Mouse (Mus musculus) midbrain, embryonic 15.5 days (tissue): Measurements from ENCODE around the gene Osbpl10. TPM values are rescaled to one million over a fixed set of nuclear protein-coding genes. Genes with fewer than 3 reads are reported as not detected.

Experiments
- ATAC-seq: fragments of 200-750 bp; cut with Nextera tagmentation; replicated peaks from 2 replicates; pipeline ENCODE4 v1.8.0; 2017; ENCODE audit warnings: moderate TSS enrichment
- H3K27ac ChIP-seq: fragments of 300-500 bp; sonication (generic); 2 replicates; pipeline ENCODE4 v1.5.1; 2015; ENCODE audit warnings: mild to moderate bottlenecking, inconsistent platforms
- H3K27me3 ChIP-seq: fragments of 300-500 bp; sonication (generic); replicated peaks from 2 replicates; pipeline ENCODE4 v1.6.1; 2015; ENCODE audit warnings: inconsistent platforms
- H3K36me3 ChIP-seq: fragments of 300-500 bp; sonication (generic); replicated peaks from 2 replicates; pipeline ENCODE4 v1.6.1; 2015; ENCODE audit warnings: inconsistent platforms
- H3K4me1 ChIP-seq: fragments of 300-500 bp; sonication (generic); 2 replicates; pipeline ENCODE4 v1.6.1; 2015; ENCODE audit warnings: inconsistent platforms
- H3K4me2 ChIP-seq: fragments of 300-500 bp; sonication (generic); 2 replicates; pipeline ENCODE4 v1.6.1; 2015; ENCODE audit warnings: inconsistent platforms, mild to moderate bottlenecking, moderate library complexity
- H3K4me3 ChIP-seq: fragments of 300-500 bp; sonication (generic); 2 replicates; pipeline ENCODE4 v1.5.1; 2015; ENCODE audit warnings: mild to moderate bottlenecking, inconsistent platforms
- H3K9ac ChIP-seq: fragments of 300-500 bp; sonication (generic); 2 replicates; pipeline ENCODE4 v1.6.1; 2015; ENCODE audit warnings: mild to moderate bottlenecking, inconsistent platforms
- H3K9me3 ChIP-seq: fragments of 300-500 bp; sonication (generic); 2 replicates; pipeline ENCODE4 v1.6.1; 2016; ENCODE audit warnings: inconsistent platforms
- WGBS: fragments of 180-500 bp; shearing (Covaris S2); methylation state at CpG from one replicate; pipeline ENCODE4 v1.1.7; 2015; ENCODE audit warnings: mixed read lengths; 5-methylcytosine and 5-hydroxymethylcytosine counted together
- polyA plus RNA-seq: library from polyadenylated mRNA; unstranded; fragments of >200 nt; fragmentation: Nextera tagmentation; extraction: Ambion mirVana; gene quantifications from 2 replicates; pipeline ENCODE4 v1.2.1, GENCODE M21; 2015

Osbpl10 gene
- polyA plus RNA-seq: 2.8 and 4.3 TPM in 2 replicates

DNA sequence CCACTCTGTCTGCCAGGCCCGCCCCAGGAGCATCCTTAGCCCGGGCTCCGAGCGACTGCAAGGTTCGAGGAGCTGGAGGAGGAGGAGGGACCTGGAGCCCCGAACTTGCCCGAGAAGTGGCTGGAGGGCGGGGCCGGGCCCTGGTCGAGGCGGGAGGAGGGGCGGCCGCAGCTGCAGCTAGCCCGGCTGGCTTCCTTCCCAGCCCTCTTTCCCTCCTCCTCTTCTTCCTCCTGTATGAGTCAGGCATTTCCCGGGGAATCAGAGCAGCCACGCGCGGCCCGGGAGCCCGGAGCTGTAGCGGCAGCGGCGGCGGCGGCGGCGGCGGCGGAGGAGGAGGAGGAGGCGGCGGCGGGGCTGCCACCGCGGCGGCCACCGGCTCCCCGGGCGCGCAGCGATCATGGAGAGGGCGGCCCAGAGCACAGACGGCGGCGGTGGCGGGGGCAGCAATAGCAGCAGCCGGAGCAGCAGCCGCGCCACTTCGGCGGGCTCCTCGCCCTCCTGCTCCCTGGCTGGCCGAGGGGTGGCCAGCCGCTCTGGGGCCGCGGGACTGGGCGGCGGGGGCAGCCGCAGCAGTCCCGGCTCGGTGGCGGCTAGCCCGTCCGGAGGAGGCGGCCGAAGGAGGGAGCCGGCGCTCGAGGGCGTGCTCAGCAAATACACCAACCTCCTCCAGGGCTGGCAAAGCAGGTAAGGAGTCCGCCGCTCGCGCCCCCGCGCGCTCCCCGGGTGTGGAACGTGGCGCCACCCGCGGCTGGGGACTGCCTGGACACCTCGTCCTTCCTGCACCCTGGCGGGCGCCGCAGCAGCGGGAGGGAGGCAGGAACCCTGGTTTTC, at the start of gene Osbpl10:
TSS of gene Osbpl10 (plus strand) at position 289 of the 831 bp plus-strand sequence.
- peaks cover 15% of the 10 kb centered on the region for H3K4me1 ChIP-seq
- peak within 1 kb of the TSS; percentile 59 for H3K4me3 ChIP-seq
- peak within 1 kb of the TSS; percentile 86 for H3K27ac ChIP-seq
- WGBS: under 1% methylated on average over 80 of the region's 86 CpGs
- H3K9ac ChIP-seq: peak within 1 kb of the TSS; percentile 72
- H3K27me3 ChIP-seq: 0 out of 2 replicates have a peak, but pooled peaks cover 3% of the 10 kb centered on the region
- H3K4me2 ChIP-seq: peak within 1 kb of the TSS; percentile 79
- ATAC-seq: peak; percentile 88
- H3K36me3 ChIP-seq: no peaks in the 10 kb centered on the region
- H3K9me3 ChIP-seq: no peaks in the 10 kb centered on the region

GRCm38 (mm10) chr9:114930464-114931090, 47.8 kb upstream of the Osbpl10 start:
- ATAC-seq: no peak
- H3K27me3 ChIP-seq: no peaks in the 10 kb centered on the region

GRCm38 (mm10) chr9:114932607-114933006, 45.8 kb upstream of the Osbpl10 start:
- Histone ChIP-seq H3K9ac (peak overlapping the region; percentile 80), H3K9me3 (no peaks in the 10 kb centered on the region), H3K4me1 (peaks cover 21% of the 10 kb centered on the region), H3K36me3 (no peaks in the 10 kb centered on the region), H3K27ac (no peak overlapping the region), H3K4me3 (peak overlapping the region; percentile 90), H3K4me2 (peak overlapping the region; percentile 99), H3K27me3 (no peaks in the 10 kb centered on the region)
- ATAC-seq: no peak
- WGBS: 24% methylated on average over 13 of the region's 13 CpGs

More at GRCm38 (mm10) chr9:114930464-114931090, 47.8 kb upstream of the Osbpl10 start:
- Histone ChIP-seq H3K4me2 (no peak overlapping the region), H3K27ac (no peak overlapping the region), H3K9ac (no peak overlapping the region), H3K9me3 (no peaks in the 10 kb centered on the region), H3K4me1 (peaks cover 21% of the 10 kb centered on the region), H3K4me3 (no peak overlapping the region), H3K36me3 (no peaks in the 10 kb centered on the region)
- WGBS: 46% methylated on average over 9 of the region's 9 CpGs

DNA sequence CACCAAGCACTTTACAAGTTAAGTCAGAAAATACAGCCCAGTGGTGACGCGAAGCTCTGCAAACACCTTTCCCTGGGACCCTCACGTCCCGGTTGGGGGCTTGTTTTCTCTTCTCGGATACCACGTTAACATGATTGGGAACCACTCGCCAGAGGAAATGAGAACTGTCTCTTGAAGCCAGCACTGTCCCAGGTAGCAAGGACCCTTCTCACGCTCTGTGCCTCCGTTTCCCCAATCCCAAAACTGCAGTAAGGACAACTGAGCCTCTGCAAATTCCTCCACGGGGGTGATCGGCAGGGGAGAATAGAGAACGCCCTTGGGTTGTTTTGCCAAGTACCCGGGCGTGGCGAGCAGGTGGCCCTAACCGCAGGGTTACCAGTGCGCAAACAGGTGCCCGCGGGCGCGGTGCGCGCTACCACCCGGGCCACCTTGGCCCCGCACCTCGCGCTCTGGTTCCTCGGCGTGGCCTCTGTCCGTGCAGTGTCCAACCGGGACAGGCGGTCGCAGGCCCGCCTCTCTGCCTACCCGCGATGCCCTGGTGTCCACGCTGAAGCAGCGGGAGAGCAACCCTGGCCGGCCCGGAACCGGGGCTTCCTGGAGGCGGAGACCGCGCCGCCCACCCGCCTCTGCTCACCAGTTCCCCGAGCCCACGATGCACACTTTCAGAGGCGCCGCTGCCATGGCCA, 45.2 kb upstream of the Osbpl10 start:
- peak overlapping the region; percentile 99 for H3K4me2 ChIP-seq
- H3K27ac ChIP-seq: peak overlapping the region; percentile 79
- H3K9me3 ChIP-seq: no peaks in the 10 kb centered on the region
- peak; percentile 60 for ATAC-seq
- H3K27me3 ChIP-seq: no peaks in the 10 kb centered on the region
- H3K4me1 ChIP-seq: peaks cover 21% of the 10 kb centered on the region
- peak overlapping the region; percentile 90 for H3K4me3 ChIP-seq
- H3K9ac ChIP-seq: peak overlapping the region; percentile 80
- H3K36me3 ChIP-seq: no peaks in the 10 kb centered on the region
- WGBS: under 1% methylated on average over 50 of the region's 50 CpGs

- peak within 1 kb of the TSS; percentile 90 for H3K4me3 ChIP-seq
- H3K9ac ChIP-seq: peak within 1 kb of the TSS; percentile 80
- no peaks in the 10 kb centered on the region for H3K36me3 ChIP-seq
- peak within 1 kb of the TSS; percentile 99 for H3K4me2 ChIP-seq
- H3K27ac ChIP-seq: peak within 1 kb of the TSS; percentile 79
- ATAC-seq: peak; percentile 97
- WGBS: under 1% methylated on average over 30 of the region's 30 CpGs
- H3K27me3 ChIP-seq: no peaks in the 10 kb centered on the region
- H3K4me1 ChIP-seq: peaks cover 21% of the 10 kb centered on the region
- no peaks in the 10 kb centered on the region for H3K9me3 ChIP-seq
Observed at GRCm38 (mm10) chr9:114933723-114934171, 44.6 kb upstream of the Osbpl10 start, which contains the start of gene Gpd1l. TSS of gene Gpd1l (minus strand) at chr9:114933987.

- no peaks in the 10 kb centered on the region for H3K36me3 ChIP-seq
- peak overlapping the region; percentile 99 for H3K4me2 ChIP-seq
- no peaks in the 10 kb centered on the region for H3K27me3 ChIP-seq
- 0 out of 2 replicates have a peak, but pooled peaks have one; percentile 8 for ATAC-seq
- H3K27ac ChIP-seq: no peak overlapping the region
- H3K4me3 ChIP-seq: peak overlapping the region; percentile 90
- H3K9me3 ChIP-seq: no peaks in the 10 kb centered on the region
- peaks cover 21% of the 10 kb centered on the region for H3K4me1 ChIP-seq
- 0 out of 2 replicates have a peak overlapping the region, but pooled peaks have one; percentile 80 for H3K9ac ChIP-seq
- 67% methylated on average over 11 of the region's 11 CpGs for WGBS
Observed at GRCm38 (mm10) chr9:114934231-114934630, 44.1 kb upstream of the Osbpl10 start.

DNA sequence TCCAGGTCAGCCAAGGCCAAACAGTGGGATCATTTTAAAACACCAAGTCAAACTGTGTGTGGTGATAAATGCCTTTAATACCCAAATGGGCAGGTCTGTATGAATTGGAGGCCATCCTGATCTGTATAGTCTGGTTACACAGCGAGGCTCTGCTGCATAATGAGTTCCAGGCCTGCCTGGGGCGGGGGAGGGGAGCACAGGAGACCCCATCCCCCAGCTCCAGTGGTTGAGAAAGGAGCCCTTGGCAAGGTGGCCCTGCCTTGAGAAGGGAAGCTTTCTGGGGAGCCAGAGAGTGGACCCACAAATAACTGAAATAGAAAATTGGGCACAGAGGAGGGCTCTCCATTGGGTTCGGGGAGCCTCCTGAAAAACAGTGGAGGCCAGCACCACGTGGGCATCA, 43.0 kb upstream of the Osbpl10 start:
- no peaks in the 10 kb centered on the region for H3K9me3 ChIP-seq
- WGBS: 81% methylated on average over 4 of the region's 4 CpGs
- no peak for ATAC-seq

DNA sequence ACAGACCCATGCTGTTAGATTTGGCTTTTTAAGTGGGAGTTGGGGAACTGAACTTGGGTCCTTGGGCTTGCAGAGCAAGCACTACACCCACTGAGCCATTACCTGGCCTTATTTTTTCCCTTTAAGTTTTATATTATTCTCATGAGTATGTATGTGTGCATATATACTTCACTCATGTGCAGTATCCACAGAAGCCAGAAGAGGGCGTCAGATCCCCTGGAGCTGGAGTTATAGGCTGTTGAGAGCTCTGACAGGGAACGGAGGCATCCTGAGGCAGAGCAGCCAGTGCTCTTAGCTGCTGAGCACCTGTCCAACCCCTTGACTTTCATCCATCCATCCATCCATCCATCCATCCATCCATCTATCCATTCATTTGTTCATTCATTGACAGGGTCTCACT, 41.7 kb upstream of the Osbpl10 start:
- Histone ChIP-seq H3K4me3 (no peak overlapping the region), H3K9ac (no peak overlapping the region), H3K36me3 (no peaks in the 10 kb centered on the region), H3K4me1 (peaks cover 17% of the 10 kb centered on the region), H3K9me3 (no peaks in the 10 kb centered on the region), H3K27me3 (no peaks in the 10 kb centered on the region), H3K4me2 (no peak overlapping the region), H3K27ac (no peak overlapping the region)
- ATAC-seq: no peak
- 76% methylated on average over 2 of the region's 2 CpGs for WGBS

More for the DNA sequence above, 43.0 kb upstream of the Osbpl10 start:
- peaks cover 21% of the 10 kb centered on the region for H3K4me1 ChIP-seq
- no peak overlapping the region for H3K4me2 ChIP-seq
- no peak overlapping the region for H3K27ac ChIP-seq
- H3K27me3 ChIP-seq: no peaks in the 10 kb centered on the region
- no peaks in the 10 kb centered on the region for H3K36me3 ChIP-seq
- no peak overlapping the region for H3K9ac ChIP-seq
- H3K4me3 ChIP-seq: no peak overlapping the region

GRCm38 (mm10) chr9:114944642-114945041, 33.7 kb upstream of the Osbpl10 start:
- H3K4me3 ChIP-seq: no peak overlapping the region
- H3K27ac ChIP-seq: no peak overlapping the region
- no peaks in the 10 kb centered on the region for H3K36me3 ChIP-seq
- 88% methylated on average over 3 of the region's 3 CpGs for WGBS
- no peak for ATAC-seq
- H3K4me2 ChIP-seq: no peak overlapping the region
- H3K4me1 ChIP-seq: no peaks in the 10 kb centered on the region
- H3K9me3 ChIP-seq: no peaks in the 10 kb centered on the region
- no peak overlapping the region for H3K9ac ChIP-seq
- no peaks in the 10 kb centered on the region for H3K27me3 ChIP-seq

DNA sequence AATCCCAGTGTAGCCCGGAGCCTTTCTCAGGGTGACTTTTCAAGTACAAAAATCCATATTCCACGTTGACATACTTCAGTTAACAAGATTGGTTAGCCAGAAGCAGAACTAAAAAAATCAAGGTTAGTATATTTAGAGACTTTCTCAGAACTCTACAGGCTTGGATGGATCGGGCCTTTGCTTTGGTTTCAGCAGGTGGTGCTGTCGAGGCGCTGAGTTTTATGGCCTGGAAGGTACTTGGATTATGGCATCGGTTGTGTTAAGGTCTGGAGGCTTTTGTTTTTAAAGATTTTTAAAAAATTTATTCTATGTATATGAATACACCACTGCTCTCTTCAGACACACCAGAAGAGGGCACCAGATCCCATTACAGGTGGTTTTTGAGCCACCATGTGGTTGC, 32.8 kb upstream of the Osbpl10 start:
- Histone ChIP-seq H3K36me3 (no peaks in the 10 kb centered on the region), H3K4me1 (no peaks in the 10 kb centered on the region), H3K9ac (no peak overlapping the region), H3K27ac (no peak overlapping the region), H3K4me2 (no peak overlapping the region), H3K27me3 (no peaks in the 10 kb centered on the region), H3K9me3 (no peaks in the 10 kb centered on the region), H3K4me3 (no peak overlapping the region)
- WGBS: 86% methylated on average over 6 of the region's 6 CpGs
- no peak for ATAC-seq

- WGBS: 66% methylated on average over 5 of the region's 5 CpGs
- H3K4me1 ChIP-seq: no peaks in the 10 kb centered on the region
- no peak overlapping the region for H3K9ac ChIP-seq
- no peak overlapping the region for H3K4me3 ChIP-seq
- H3K9me3 ChIP-seq: no peaks in the 10 kb centered on the region
- no peak overlapping the region for H3K4me2 ChIP-seq
- ATAC-seq: no peak
- H3K27ac ChIP-seq: no peak overlapping the region
- no peaks in the 10 kb centered on the region for H3K27me3 ChIP-seq
- H3K36me3 ChIP-seq: no peaks in the 10 kb centered on the region
Observed at GRCm38 (mm10) chr9:114948395-114948794, 30.0 kb upstream of the Osbpl10 start.

GRCm38 (mm10) chr9:114952866-114953265, 25.5 kb upstream of the Osbpl10 start:
- 34% methylated on average over 1 of the region's 1 CpGs for WGBS
- H3K27ac ChIP-seq: no peak overlapping the region
- ATAC-seq: no peak

More at GRCm38 (mm10) chr9:114952866-114953265, 25.5 kb upstream of the Osbpl10 start:
- no peak overlapping the region for H3K4me3 ChIP-seq
- H3K36me3 ChIP-seq: no peaks in the 10 kb centered on the region
- no peaks in the 10 kb centered on the region for H3K9me3 ChIP-seq
- no peak overlapping the region for H3K4me2 ChIP-seq
- no peak overlapping the region for H3K9ac ChIP-seq
- H3K27me3 ChIP-seq: no peaks in the 10 kb centered on the region
- H3K4me1 ChIP-seq: no peaks in the 10 kb centered on the region
